Mouse (Mus musculus) stomach, embryonic 15.5 days (tissue): ENCODE data around the gene Gm5346. TPM values are rescaled to one million over a fixed set of nuclear protein-coding genes. Genes with fewer than 3 reads are reported as not detected.
"Not testable (repeated sequence)": the region's sequence is repeated elsewhere in the genome, so short reads cannot be mapped to it uniquely, and the experiment has no call there.

Experiments used
- ATAC-seq: fragments of 200-750 bp; cut with Nextera tagmentation; 2 replicates; pipeline ENCODE4 v1.8.0; 2017; ENCODE audit warnings: low read depth, moderate number of reproducible peaks, moderate TSS enrichment; ENCODE audit not compliant: insufficient read depth, low FRiP score
- H3K27ac ChIP-seq: fragments of 300-500 bp; sonication (generic); 2 replicates; pipeline ENCODE4 v1.5.1; 2015; ENCODE audit warnings: mild to moderate bottlenecking, inconsistent platforms
- H3K27me3 ChIP-seq: fragments of 300-500 bp; sonication (generic); replicated peaks from 2 replicates; pipeline ENCODE4 v1.6.1; 2015; ENCODE audit warnings: inconsistent platforms
- H3K36me3 ChIP-seq: fragments of 300-500 bp; sonication (generic); 2 replicates; pipeline ENCODE4 v1.6.1; 2015; ENCODE audit warnings: inconsistent platforms
- H3K4me1 ChIP-seq: fragments of 300-500 bp; sonication (generic); 2 replicates; pipeline ENCODE4 v1.6.1; 2015; ENCODE audit warnings: inconsistent platforms
- H3K4me2 ChIP-seq: fragments of 300-500 bp; sonication (generic); 2 replicates; pipeline ENCODE4 v1.6.1; 2015; ENCODE audit warnings: mild to moderate bottlenecking, inconsistent platforms
- H3K4me3 ChIP-seq: fragments of 300-500 bp; sonication (generic); replicated peaks from 2 replicates; pipeline ENCODE4 v1.5.1; 2015; ENCODE audit warnings: inconsistent platforms
- H3K9ac ChIP-seq: fragments of 300-500 bp; sonication (generic); 2 replicates; pipeline ENCODE4 v1.6.1; 2015; ENCODE audit warnings: inconsistent platforms
- H3K9me3 ChIP-seq: fragments of 300-500 bp; sonication (generic); 2 replicates; pipeline ENCODE4 v1.6.1; 2016; ENCODE audit warnings: inconsistent platforms
- WGBS: fragments of 180-500 bp; shearing (Covaris S2); methylation state at CpG from one replicate; pipeline ENCODE4 v1.1.7; 2015; 5-methylcytosine and 5-hydroxymethylcytosine counted together
- polyA plus RNA-seq: library from polyadenylated mRNA; unstranded; fragments of >200 nt; fragmentation: Nextera tagmentation; extraction: Ambion mirVana; gene quantifications from 2 replicates; pipeline ENCODE4 v1.2.1, GENCODE M21; 2015

The Gm5346 gene
- not detected in 2 replicates for polyA plus RNA-seq

DNA sequence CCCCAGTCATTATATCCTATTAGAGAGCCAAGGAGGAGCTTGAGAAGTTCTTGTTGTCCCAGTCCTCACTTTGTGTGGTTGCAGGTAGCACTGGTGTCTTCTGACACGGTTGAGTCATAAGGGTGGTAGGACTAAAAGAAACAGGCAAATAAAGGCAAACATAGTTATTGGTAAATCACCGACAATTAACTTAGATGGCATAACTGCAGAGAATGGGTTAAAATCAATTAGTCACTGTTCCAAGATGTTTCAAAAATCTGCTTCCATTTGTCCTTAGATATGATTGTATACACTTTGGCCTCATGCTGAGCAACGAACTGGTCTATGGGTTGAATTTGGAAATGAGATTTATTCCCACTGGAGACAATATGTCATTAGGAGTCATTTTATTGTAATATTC lies at the start of gene Gm5346:
Gene Gm5346 (minus strand): TSS at position 101 of the 400 bp plus-strand sequence.
- WGBS = 88% methylated on average over 3 of the region's 3 CpGs
- no peak within 1 kb of the TSS for H3K9ac ChIP-seq
- no peak within 1 kb of the TSS for H3K4me2 ChIP-seq
- no peak within 1 kb of the TSS for H3K4me3 ChIP-seq
- H3K9me3 ChIP-seq = no peaks in the 10 kb centered on the region
- ATAC-seq = no peak
- H3K36me3 ChIP-seq = no peaks in the 10 kb centered on the region
- H3K27me3 ChIP-seq = no peaks in the 10 kb centered on the region
- H3K27ac ChIP-seq = no peak within 1 kb of the TSS
- no peaks in the 10 kb centered on the region for H3K4me1 ChIP-seq

DNA sequence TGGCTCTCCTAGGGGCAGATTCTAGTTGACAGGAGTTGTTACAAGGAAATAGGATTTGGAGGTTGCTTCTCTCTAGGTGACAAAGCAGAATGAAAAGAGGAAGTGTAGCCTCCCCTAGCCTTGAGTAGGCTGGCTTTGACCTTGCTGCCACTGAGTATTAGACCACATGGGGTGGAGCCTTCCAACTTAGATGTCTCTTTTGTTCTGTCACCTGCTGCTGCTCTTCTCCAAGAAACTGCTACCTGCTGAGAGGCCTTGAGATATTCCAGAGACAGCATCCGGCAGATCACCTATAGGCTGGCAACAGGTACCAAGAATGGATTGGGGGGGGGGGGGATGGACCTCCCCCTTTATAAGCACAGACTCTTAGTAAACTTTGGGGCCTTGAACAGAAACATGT lies 11.0 kb downstream of the Gm5346 start:
- Histone ChIP-seq H3K9me3 (no peaks in the 10 kb centered on the region), H3K27me3 (no peaks in the 10 kb centered on the region), H3K4me2 (no peak overlapping the region), H3K4me3 (no peak overlapping the region), H3K27ac (no peak overlapping the region), H3K4me1 (no peaks in the 10 kb centered on the region), H3K9ac (no peak overlapping the region), H3K36me3 (no peaks in the 10 kb centered on the region)
- no peak for ATAC-seq
- WGBS = 100% methylated on average over 1 of the region's 1 CpGs

- not testable (repeated sequence) for H3K27me3 ChIP-seq, H3K36me3 ChIP-seq, H3K4me1 ChIP-seq, H3K27ac ChIP-seq, H3K9ac ChIP-seq, H3K4me2 ChIP-seq, ATAC-seq, H3K4me3 ChIP-seq, H3K9me3 ChIP-seq
- 81% methylated on average over 13 of the region's 13 CpGs for WGBS
These were observed 23.4 kb downstream of the Gm5346 start for GRCm38 (mm10) chr8:43603657-43604056.

DNA sequence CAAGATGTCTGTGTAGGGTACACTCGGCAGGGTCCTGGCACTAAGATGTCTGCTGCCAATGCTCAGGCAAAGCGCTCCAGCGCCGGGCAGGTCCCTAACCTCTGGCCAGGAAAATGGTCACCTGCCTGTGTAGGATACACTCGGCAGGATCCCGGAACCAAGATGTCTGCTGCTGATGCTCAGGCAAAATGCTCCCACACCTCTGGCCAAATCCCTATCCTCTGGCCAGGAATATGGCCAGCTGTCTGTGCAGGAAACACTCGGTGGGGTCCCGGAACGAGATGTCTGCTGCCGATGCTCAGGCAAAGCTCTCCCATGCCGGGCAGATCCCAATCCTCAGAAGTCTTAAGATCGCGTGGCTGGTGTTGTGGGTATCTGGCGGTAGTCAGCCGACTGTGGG lies 23.9 kb downstream of the Gm5346 start:
- WGBS = 89% methylated on average over 15 of the region's 15 CpGs
- not testable (repeated sequence) for H3K27me3 ChIP-seq, H3K4me2 ChIP-seq, H3K27ac ChIP-seq, H3K4me1 ChIP-seq, H3K9ac ChIP-seq, H3K4me3 ChIP-seq, ATAC-seq, H3K9me3 ChIP-seq, H3K36me3 ChIP-seq

- not testable (repeated sequence) for H3K36me3 ChIP-seq, H3K27me3 ChIP-seq, H3K9ac ChIP-seq, H3K27ac ChIP-seq, ATAC-seq, H3K4me1 ChIP-seq, H3K4me2 ChIP-seq, H3K9me3 ChIP-seq, H3K4me3 ChIP-seq
- WGBS = 87% methylated on average over 2 of the region's 2 CpGs
These were observed 50.5 kb downstream of the Gm5346 start, which contains the start of gene Adam26a for GRCm38 (mm10) chr8:43576607-43577006. Gene Adam26a, minus strand, starts transcription at chr8:43576707.

Other genes starting within 250 kb of the Gm5346 start
- gene Adam26b, start 99.2 kb downstream of the Gm5346 start, polyA plus RNA-seq = not detected in 2 replicates
- gene Adam26a, start 50.6 kb downstream of the Gm5346 start, polyA plus RNA-seq = not detected in 2 replicates
- not detected in 2 replicates for gene Adam34, start 82.8 kb upstream of the Gm5346 start, polyA plus RNA-seq